In genomic region chr5:142936336-142936719, GRCm38 (mm10) we compare ENCODE assay signal across 8 mouse cellular contexts. TPM values are rescaled to one million over a fixed set of nuclear protein-coding genes. Genes with fewer than 3 reads are reported as not detected.
A peak's percentile ranks its signal among the peaks of the same experiment; 100 is the strongest.
DNase-seq lines count a peak whose midpoint lies in the region; ATAC-seq lines count a peak whose summit lies in the region.

No protein-coding gene starts in this region.

- peak; percentile 82 to 95 for DNase-seq in adrenal gland, adult (ENCODE audit: inconsistent age in 2 of 2, low spot score in 1 of 2)
- peak; percentile 90 for DNase-seq in embryo, embryonic 10 days (ENCODE audit: low spot score)
- peak; percentile 79 for DNase-seq in gastrocnemius, postnatal 14 days
- peak; percentile 60 to 81 for DNase-seq in left cerebral cortex, postnatal 10 days (ENCODE audit: extremely low spot score in 1 of 2, low spot score in 2 of 2)
- DNase-seq in right cerebral cortex, postnatal 10 days (ENCODE audit: low spot score in 2 of 2), result peak; percentile 77 to 84
- peak; percentile 82 for DNase-seq in yolk sac, embryonic 10.5 days (ENCODE audit: low spot score)

- ATAC-seq in inflammation-experienced regulatory T-cells, adult 6 months, result peak; percentile 32
- peak; percentile 71 for ATAC-seq in megakaryocyte progenitor cell, adult 5-6 weeks (replicated peaks; ENCODE audit: poor library complexity)

- intact Hi-C loops in gastrocnemius, postnatal 14 days (cut with DNase I; ENCODE audit: low total_unique reads), result loop anchor here (2.0 kb wide), 1 partner anchor 130 kb away; no protein-coding TSS in a partner anchor
- intact Hi-C loops in left cerebral cortex, postnatal 10 days (cut with DNase I), result loop anchor here (5.0 kb wide), 2 partner anchors 101 to 131 kb away; no protein-coding TSS in a partner anchor

RNA-seq across cellular contexts. Expression of gene Fscn1, which starts 23.8 kb away (rescaled TPM):
- total RNA-seq in gastrocnemius, postnatal 14 days (2021), result 10 to 100 TPM; 52.2 to 72.9 TPM
- 1 to 10 TPM in 1 of 3 experiments, not detected in 2; 1.2 TPM for polyA plus RNA-seq in inflammation-experienced regulatory T-cells, adult 6 months (2017; shearing (Covaris generic))
- total RNA-seq in left cerebral cortex, postnatal 10 days (2021), result 100 to 1,000 TPM; 442 to 448 TPM
- 0.20 TPM in 1 of 2 replicates, not detected in the other for total RNA-seq in megakaryocyte progenitor cell, adult 5-6 weeks (2015)
- 0.10 TPM in 1 of 2 replicates, not detected in the other for total RNA-seq in megakaryocyte progenitor cell, adult 5-6 weeks (2017)

RNA-seq across cellular contexts. Expression of gene Actb, which starts 29.8 kb away (rescaled TPM):
- 1,000 to 10,000 TPM in 1 of 2 experiments, 100 to 1,000 TPM in 1; 856 to 1,248 TPM for total RNA-seq in gastrocnemius, postnatal 14 days (2021)
- polyA plus RNA-seq in inflammation-experienced regulatory T-cells, adult 6 months (2017; shearing (Covaris generic)), result over 10,000 TPM; 20,020 to 68,742 (median 52,499) TPM
- 1,000 to 10,000 TPM; 3,611 to 3,673 TPM for total RNA-seq in left cerebral cortex, postnatal 10 days (2021)
- total RNA-seq in megakaryocyte progenitor cell, adult 5-6 weeks (2015), result 5,014 and 5,318 TPM in 2 replicates
- total RNA-seq in megakaryocyte progenitor cell, adult 5-6 weeks (2017), result 3,372 and 3,558 TPM in 2 replicates

RNA-seq across cellular contexts. Expression of gene Fbxl18, which starts 41.1 kb away (rescaled TPM):
- 1 to 10 TPM; 5.8 to 7.1 TPM for total RNA-seq in gastrocnemius, postnatal 14 days (2021)
- 1 to 10 TPM; 4.6 to 5.8 (median 5.5) TPM for polyA plus RNA-seq in inflammation-experienced regulatory T-cells, adult 6 months (2017; shearing (Covaris generic))
- total RNA-seq in left cerebral cortex, postnatal 10 days (2021), result 10 to 100 TPM; 32.3 to 34.8 TPM
- 1.9 and 2.2 TPM in 2 replicates for total RNA-seq in megakaryocyte progenitor cell, adult 5-6 weeks (2015)
- total RNA-seq in megakaryocyte progenitor cell, adult 5-6 weeks (2017), result 2.4 and 2.6 TPM in 2 replicates

Comparison
In these comparisons a context has a peak if more than half of its experiments do, and no peak if none do; other contexts are left out.
1. Peak in every context shown above with its lines: DNase-seq and ATAC-seq.
2. RNA of gene Fscn1, which starts 23.8 kb away (total RNA-seq): 442 to 448 TPM in left cerebral cortex, postnatal 10 days and 52.2 to 72.9 TPM in gastrocnemius, postnatal 14 days; 0.10 to 0.20 TPM in megakaryocyte progenitor cell, adult 5-6 weeks; every median in the first group is over 10 times any median in the second.
3. RNA of gene Fbxl18, which starts 41.1 kb away (total RNA-seq): 32.3 to 34.8 TPM in left cerebral cortex, postnatal 10 days; 5.8 to 7.1 TPM in gastrocnemius, postnatal 14 days and 1.9 to 2.6 TPM in megakaryocyte progenitor cell, adult 5-6 weeks; every median in the first group is over 4 times any median in the second.